Mouse (Mus musculus) right cerebral cortex, postnatal 10 days (tissue): ENCODE measurements at regions not wholly inside any gene's neighbourhood (a gene's known extent, or its start where the extent isn't known, plus 50 kb on each side); places are given as distances from the start of the nearest gene placed in this dataset.
A peak's percentile ranks its signal among the peaks of the same experiment; 100 is the strongest.

ENCODE experiments used
- DNase-seq, 2 experiments: peaks; one replicate each; pipeline ENCODE4 v3.0.0; 2021; ENCODE audit warnings: low spot score in 2 of 2

DNA sequence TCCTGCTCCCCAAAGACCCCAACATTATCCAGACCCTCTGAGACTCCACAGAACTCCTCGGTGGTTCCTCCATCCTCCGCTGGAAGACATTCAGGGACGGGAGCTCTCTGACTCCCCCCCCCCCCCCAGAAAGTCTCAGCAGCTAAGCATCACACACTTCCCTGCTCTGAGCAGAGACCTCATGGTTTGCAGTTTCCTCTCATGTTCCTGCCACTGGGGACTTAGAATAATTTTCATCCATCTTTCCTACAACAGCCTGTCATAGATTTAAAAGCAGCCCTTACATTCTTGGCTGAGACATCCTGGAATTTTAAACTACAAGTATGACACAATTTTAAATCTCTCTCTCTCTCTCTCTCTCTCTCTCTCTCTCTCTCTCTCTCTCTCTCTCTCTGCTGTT is 69.2 kb downstream of the Gpr65 start:
- DNase-seq = no peak

DNA sequence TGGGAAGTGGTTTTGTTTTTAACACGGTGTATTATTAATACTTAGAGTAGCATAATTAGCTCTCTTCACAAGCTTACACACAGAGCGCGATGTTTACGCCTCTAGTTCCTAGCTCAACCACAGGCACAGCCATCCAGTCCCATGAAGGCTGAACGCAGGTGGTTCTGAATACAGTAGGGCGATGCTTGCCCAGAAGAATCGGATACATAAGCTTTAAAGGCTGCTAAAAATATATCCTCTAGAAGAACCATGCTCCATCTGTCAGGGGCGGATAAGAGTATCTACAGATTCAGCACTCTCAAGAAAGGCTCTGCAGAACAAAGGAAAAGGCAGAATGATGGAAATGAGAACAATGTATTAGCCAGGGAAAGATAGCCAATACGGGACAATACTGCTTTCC is 71.1 kb downstream of the Gpr65 start:
- peak in 1 of 2 experiments; percentile 62 for DNase-seq

- no peak for DNase-seq
These were observed 73.7 kb downstream of the Gpr65 start for GRCm38 (mm10) chr12:98342158-98342557.

DNA sequence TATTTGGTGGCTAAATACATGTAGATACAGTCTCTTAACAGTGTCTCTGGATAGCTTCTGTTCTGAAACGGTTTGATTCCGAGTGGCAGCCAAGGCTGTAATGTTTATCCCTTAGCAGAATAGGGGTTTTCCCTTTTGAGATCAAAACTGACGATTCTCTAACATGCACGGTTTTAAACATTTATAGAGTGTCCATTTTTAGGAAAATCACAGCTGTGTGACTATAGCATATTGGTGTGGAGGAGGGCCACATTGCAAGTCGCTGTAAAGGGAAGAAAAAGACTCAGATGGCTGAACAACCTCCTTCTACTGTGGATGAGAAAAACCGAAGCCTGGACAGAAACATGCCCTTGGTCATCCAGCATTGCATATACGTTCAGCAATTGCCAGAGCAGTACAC is 75.2 kb downstream of the Gpr65 start:
- DNase-seq = peak; percentile 29 to 50

GRCm38 (mm10) chr12:98347056-98347455 is 78.6 kb downstream of the Gpr65 start:
- no peak for DNase-seq

DNA sequence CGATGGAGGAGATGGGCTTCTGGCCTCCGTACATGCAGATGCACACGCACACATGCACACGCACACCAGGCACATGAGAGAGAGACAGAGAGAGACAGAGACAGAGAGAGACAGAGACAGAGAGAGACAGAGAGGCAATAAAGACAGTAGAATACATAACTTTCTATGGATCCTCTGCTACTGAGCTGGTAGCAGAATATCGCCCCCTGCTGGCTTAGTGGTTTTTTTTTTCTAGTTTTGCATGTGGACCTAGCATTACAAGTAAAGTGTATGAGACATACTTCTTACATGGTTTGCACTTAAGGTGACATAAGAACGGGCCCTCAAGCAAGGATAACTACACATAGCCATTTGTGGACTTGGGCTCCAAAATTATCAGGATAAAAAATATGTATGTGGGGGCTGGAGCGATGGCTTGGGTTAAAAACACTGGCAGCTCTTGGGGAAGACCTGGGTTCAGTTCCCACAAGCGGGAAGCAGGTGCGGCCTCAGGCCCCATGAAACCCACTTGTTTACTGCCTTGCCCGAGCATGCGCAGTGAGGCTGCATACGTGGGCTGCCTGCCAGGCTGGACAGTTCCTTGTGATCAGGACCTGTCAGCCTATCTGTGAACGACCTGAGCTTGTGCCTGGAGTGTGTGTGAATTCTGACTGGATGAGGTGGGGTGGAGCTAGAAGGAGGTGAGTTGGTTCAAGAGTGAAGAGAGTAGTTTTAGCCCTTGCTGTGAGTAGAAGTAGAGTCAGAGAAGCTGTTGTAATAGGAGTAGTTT is 79.3 kb downstream of the Gpr65 start:
- DNase-seq = peak; percentile 49 to 52

DNA sequence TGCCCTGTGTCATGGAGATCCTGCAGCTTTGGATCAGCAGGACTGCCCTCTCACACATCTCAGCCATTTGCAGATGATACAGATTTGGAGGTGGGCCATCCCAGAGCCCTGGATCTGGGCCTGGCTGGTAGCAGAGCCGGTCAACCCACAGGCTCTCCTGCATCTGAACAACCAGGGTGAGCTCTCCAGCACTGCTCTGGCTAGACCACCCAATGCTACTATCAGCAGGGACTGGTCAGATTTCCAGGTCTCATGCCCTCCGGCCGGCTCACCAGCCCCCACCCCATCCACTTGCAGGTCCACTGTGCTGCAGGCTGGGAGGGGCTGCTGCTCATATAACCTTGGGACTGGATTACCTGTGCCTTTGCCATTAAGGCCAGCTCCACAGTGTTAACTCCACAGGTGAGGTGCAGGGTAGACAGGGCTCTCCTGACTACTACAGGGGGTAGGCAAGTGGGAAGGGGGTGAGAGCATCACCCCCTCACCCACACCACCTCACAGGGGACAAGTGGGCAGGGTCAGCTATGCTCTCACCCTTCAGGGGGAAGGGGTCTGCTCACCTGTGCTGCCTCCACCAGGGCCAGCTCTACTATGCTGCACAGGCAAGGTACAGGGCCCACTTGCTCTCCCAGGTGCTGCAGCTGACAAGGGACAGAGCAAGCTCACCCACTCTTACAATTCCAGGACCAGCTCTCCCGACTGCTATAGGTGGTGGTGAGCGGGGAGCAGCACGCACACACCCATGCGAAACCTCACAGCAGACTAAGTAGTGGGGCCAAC is 81.6 kb downstream of the Gpr65 start:
- DNase-seq = peak in 1 of 2 experiments; percentile 19

- DNase-seq = no peak
These were observed 84.0 kb downstream of the Gpr65 start for GRCm38 (mm10) chr12:98352401-98352800.

DNA sequence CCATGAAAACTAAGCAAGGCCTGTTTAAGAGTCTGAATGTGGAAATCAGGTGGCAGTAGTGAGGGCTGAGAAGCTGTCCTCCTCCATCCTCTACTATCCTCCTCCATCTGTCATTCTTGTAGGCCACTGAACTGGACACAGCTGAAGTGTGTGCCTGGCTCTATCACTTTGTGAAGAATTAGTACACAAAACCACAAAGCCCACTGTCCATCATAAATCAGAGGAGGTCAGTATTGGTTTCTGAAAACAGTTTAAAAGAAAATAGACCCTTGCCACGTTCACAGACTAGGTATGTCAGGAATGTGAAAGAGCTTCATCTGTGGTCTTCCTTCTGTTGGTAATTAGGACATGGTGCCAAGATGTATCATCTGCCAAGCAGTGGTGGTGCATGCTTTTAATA is 86.1 kb downstream of the Gpr65 start:
- no peak for DNase-seq

DNA sequence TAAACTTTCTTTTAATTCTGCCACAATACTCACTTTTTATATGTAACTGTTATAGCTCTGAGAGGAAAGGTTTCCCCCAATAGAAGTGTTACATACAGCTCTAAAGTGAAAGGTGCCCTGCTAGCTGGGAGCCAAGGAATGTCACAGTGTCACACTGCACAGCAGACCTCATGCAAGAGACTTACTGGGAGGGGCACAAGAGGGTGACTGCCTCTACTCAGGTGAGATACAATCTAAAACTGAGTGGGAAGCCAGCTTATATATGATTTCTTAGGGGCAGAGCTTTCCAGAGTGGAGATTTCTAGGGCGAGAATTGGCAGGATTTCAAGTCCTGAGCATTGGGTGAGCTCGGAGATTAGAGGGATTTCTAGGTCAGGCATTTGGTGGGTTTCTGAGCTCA is 99.1 kb downstream of the Gpr65 start:
- no peak for DNase-seq

GRCm38 (mm10) chr12:98370771-98371170 is 102.3 kb downstream of the Gpr65 start:
- DNase-seq = no peak

GRCm38 (mm10) chr12:98375214-98375910 is 106.9 kb downstream of the Gpr65 start:
- no peak for DNase-seq
